Mouse (Mus musculus) heart, adult 2 months (tissue): ENCODE measurements around the gene Tbx1.

ENCODE experiments used
- CTCF ChIP-seq: fragments of 200-600 bp; IDR thresholded peaks from 2 replicates; pipeline ENCODE4 v1.8.1; 2022; ENCODE audit warnings: antibody characterized with exemption, mild to moderate bottlenecking, moderate library complexity
- EP300 ChIP-seq: fragments of 200-500 bp; IDR thresholded peaks from 2 replicates; pipeline ENCODE4 v1.6.1; 2011; ENCODE audit warnings: low read depth, low read length, control low read depth; ENCODE audit not compliant: insufficient read depth

GRCm38 (mm10) chr16:18625791-18626311, 35.4 kb upstream of the Tbx1 start:
- TF ChIP-seq EP300 (no peak), CTCF (no peak)
